Mouse (Mus musculus) C2C12 (cell line): Measurements from ENCODE around the gene H2-Ab1.

Source experiments
- CEBPB ChIP-seq: IDR thresholded peaks from one replicate; pipeline ENCODE4 v1.6.1; 2011; ENCODE audit warnings: low read depth, mild to moderate bottlenecking, control low read depth, moderate library complexity
- CTCF ChIP-seq: IDR thresholded peaks from one replicate; pipeline ENCODE4 v1.5.1; 2011; ENCODE audit not compliant: control insufficient read depth, insufficient read depth, insufficient read length
- FOSL1 ChIP-seq: IDR thresholded peaks from one replicate; pipeline ENCODE4 v1.8.0; 2011; ENCODE audit warnings: mild to moderate bottlenecking, low read length; ENCODE audit not compliant: poor library complexity, insufficient read depth, severe bottlenecking

- TF ChIP-seq CTCF (no peak), CEBPB (no peak), FOSL1 (no peak)
These were observed 37.8 kb downstream of the H2-Ab1 start for GRCm38 (mm10) chr17:34295307-34295706.
